In genomic region chr3:107491459-107491858, GRCm38 (mm10) we compare ENCODE assay signal across 9 mouse cellular contexts. TPM values are rescaled to one million over a fixed set of nuclear protein-coding genes. Genes with fewer than 3 reads are reported as not detected.
A peak's percentile ranks its signal among the peaks of the same experiment; 100 is the strongest.
DNase-seq lines count a peak whose midpoint lies in the region; ATAC-seq lines count a peak whose summit lies in the region.
"Had no signal": no experiment of that assay in that cellular context is flagged by ENCODE, and none has a peak within 500 bp of the region (broad histone marks: within the 10 kb centered on the region; RNA-seq: fewer than 3 reads in every experiment).

No protein-coding gene starts in this region.

- H3K27ac ChIP-seq in embryonic facial prominence, embryonic 15.5 days (replicated peaks), result peak overlapping the region; percentile 76
- peak overlapping the region; percentile 52 for H3K27ac ChIP-seq in hindbrain, embryonic 15.5 days (replicated peaks)

- ATAC-seq in embryonic facial prominence, embryonic 15.5 days (ENCODE audit: insufficient number of reproducible peaks, low FRiP score, low TSS enrichment, low read depth), result peak; percentile 88
- ATAC-seq in hindbrain, embryonic 15.5 days (ENCODE audit: low FRiP score, low read depth), result peak; percentile 90
- no peak for ATAC-seq in inflammation-experienced regulatory T-cells, adult 6 months

- peaks cover 30% of the 10 kb centered on the region for H3K4me1 ChIP-seq in embryonic facial prominence, embryonic 15.5 days
- H3K4me1 ChIP-seq in hindbrain, embryonic 15.5 days (replicated peaks), result peaks cover 33% of the 10 kb centered on the region

- peak; percentile 32 for DNase-seq in adrenal gland, postnatal 25 days
- DNase-seq in adrenal gland, adult 8-10 months, result no peak
- peak; percentile 30 for DNase-seq in 3134 (ENCODE audit: extremely low read depth, insufficient read length, low spot score)
- DNase-seq in left cerebral cortex, postnatal 4 days, result peak; percentile 99
- peak; percentile 66 for DNase-seq in right cerebral cortex, postnatal 25 days

- intact Hi-C loops in left cerebral cortex, postnatal 4 days (cut with DNase I), result no loop called here

- H3K4me3 ChIP-seq in embryonic facial prominence, embryonic 15.5 days (replicated peaks), result no peak overlapping the region
- no peak overlapping the region for H3K4me3 ChIP-seq in hindbrain, embryonic 15.5 days

- H3K9me3 ChIP-seq in embryonic facial prominence, embryonic 15.5 days (replicated peaks), result no peaks in the 10 kb centered on the region
- H3K9me3 ChIP-seq in hindbrain, embryonic 15.5 days, result no peaks in the 10 kb centered on the region

- H3K36me3 ChIP-seq in embryonic facial prominence, embryonic 15.5 days, result no peaks in the 10 kb centered on the region
- H3K36me3 ChIP-seq in hindbrain, embryonic 15.5 days, result peaks cover 27% of the 10 kb centered on the region; the same call in 1 of the 2 replicates

- no peaks in the 10 kb centered on the region for H3K27me3 ChIP-seq in embryonic facial prominence, embryonic 15.5 days
- H3K27me3 ChIP-seq in hindbrain, embryonic 15.5 days, result no peaks in the 10 kb centered on the region; the same call in 1 of the 2 replicates

- H3K4me2 ChIP-seq in embryonic facial prominence, embryonic 15.5 days (replicated peaks), result no peak overlapping the region; the same call in 1 of the 2 replicates
- no peak overlapping the region for H3K4me2 ChIP-seq in hindbrain, embryonic 15.5 days

- WGBS in embryonic facial prominence, embryonic 15.5 days, result 12% methylated on average over 6 of the region's 6 CpGs
- 21% methylated on average over 6 of the region's 6 CpGs for WGBS in hindbrain, embryonic 15.5 days

- H3K9ac ChIP-seq in embryonic facial prominence, embryonic 15.5 days, result no peak overlapping the region
- no peak overlapping the region for H3K9ac ChIP-seq in hindbrain, embryonic 15.5 days

RNA-seq across cellular contexts. Expression of gene Slc6a17, which starts 26.4 kb away (rescaled TPM):
- total RNA-seq in adrenal gland, postnatal 25 days (2021), result 2.1 and 2.7 TPM in 2 replicates
- 10 to 100 TPM in 2 of 4 experiments, 1 to 10 TPM in 2; 8.9 to 20.2 (median 13.4) TPM for total RNA-seq in adrenal gland, adult 8-10 months (2022)
- polyA plus RNA-seq in embryonic facial prominence, embryonic 15.5 days (2015; fragmentation: Nextera tagmentation; extraction: Ambion mirVana), result 6.7 and 8.0 TPM in 2 replicates
- polyA plus RNA-seq in hindbrain, embryonic 15.5 days (2015; fragmentation: Nextera tagmentation; extraction: Ambion mirVana), result 16.4 and 19.7 TPM in 2 replicates
- total RNA-seq in left cerebral cortex, postnatal 4 days (2021), result 100 to 1,000 TPM; 152 to 153 TPM
- polyA plus RNA-seq in inflammation-experienced regulatory T-cells, adult 6 months (2017; shearing (Covaris generic)), result not detected

RNA-seq across cellular contexts. Expression of gene Kcnc4, which starts 32.1 kb away (rescaled TPM):
- 7.6 and 8.3 TPM in 2 replicates for total RNA-seq in adrenal gland, postnatal 25 days (2021)
- 10 to 100 TPM; 10.3 to 19.0 (median 12.7) TPM for total RNA-seq in adrenal gland, adult 8-10 months (2022)
- polyA plus RNA-seq in embryonic facial prominence, embryonic 15.5 days (2015; fragmentation: Nextera tagmentation; extraction: Ambion mirVana), result 0.53 and 0.76 TPM in 2 replicates
- polyA plus RNA-seq in hindbrain, embryonic 15.5 days (2015; fragmentation: Nextera tagmentation; extraction: Ambion mirVana), result 10.1 and 10.4 TPM in 2 replicates
- total RNA-seq in left cerebral cortex, postnatal 4 days (2021), result 10 to 100 TPM; 21.2 to 25.8 TPM
- not detected for polyA plus RNA-seq in inflammation-experienced regulatory T-cells, adult 6 months (2017; shearing (Covaris generic))
- total RNA-seq: neutrophil, adult 5-6 weeks had no signal

Comparison
In these comparisons a context has a peak if more than half of its experiments do, and no peak if none do; other contexts are left out.
1. RNA of gene Slc6a17, which starts 26.4 kb away (total RNA-seq): 152 to 153 TPM in left cerebral cortex, postnatal 4 days; 8.9 to 20.2 TPM in adrenal gland, adult 8-10 months and 2.1 to 2.7 TPM in adrenal gland, postnatal 25 days; every median in the first group is over 4 times any median in the second.